Mouse (Mus musculus) heart, postnatal 0 days (tissue): ENCODE results near the gene Top2b. TPM values are rescaled to one million over a fixed set of nuclear protein-coding genes. Genes with fewer than 3 reads are reported as not detected.

Source experiments
- ATAC-seq: fragments of 200-750 bp; cut with Nextera tagmentation; 2 replicates; pipeline ENCODE4 v1.8.0; 2017; ENCODE audit warnings: low read depth, moderate number of reproducible peaks, moderate library complexity; ENCODE audit not compliant: insufficient read depth
- DNase-seq: peaks from one replicate; pipeline ENCODE4 v3.0.0-alpha.2; 2016; ENCODE audit warnings: low spot score
- H3K27ac ChIP-seq: fragments of 300-500 bp; sonication (generic); 2 replicates; pipeline ENCODE4 v1.5.1; 2014; ENCODE audit warnings: low read depth, mild to moderate bottlenecking
- H3K27me3 ChIP-seq: fragments of 300-500 bp; sonication (generic); 2 replicates; pipeline ENCODE4 v1.6.1; 2014; ENCODE audit warnings: low read length, mixed read lengths; ENCODE audit not compliant: control insufficient read depth, insufficient read depth
- H3K36me3 ChIP-seq: fragments of 300-500 bp; sonication (generic); replicated peaks from 2 replicates; pipeline ENCODE4 v1.6.1; 2014; ENCODE audit warnings: low read length, mixed read lengths; ENCODE audit not compliant: control insufficient read depth, insufficient read depth
- H3K4me1 ChIP-seq: fragments of 300-500 bp; sonication (generic); 2 replicates; pipeline ENCODE4 v1.6.1; 2014; ENCODE audit warnings: antibody characterized with exemption; ENCODE audit not compliant: control insufficient read depth, insufficient read depth
- H3K4me2 ChIP-seq: fragments of 300-500 bp; sonication (generic); 2 replicates; pipeline ENCODE4 v1.6.1; 2014; ENCODE audit warnings: low read depth, mild to moderate bottlenecking, low read length, moderate library complexity
- H3K4me3 ChIP-seq: fragments of 300-500 bp; sonication (generic); 2 replicates; pipeline ENCODE4 v1.5.1; 2014; ENCODE audit warnings: low read depth, low read length
- H3K9ac ChIP-seq: fragments of 300-500 bp; sonication (generic); replicated peaks from 2 replicates; pipeline ENCODE4 v1.6.1; 2014; ENCODE audit warnings: low read depth, low read length, mixed read lengths
- H3K9me3 ChIP-seq: fragments of 300-500 bp; sonication (generic); replicated peaks from 2 replicates; pipeline ENCODE4 v1.6.1; 2016; ENCODE audit warnings: low read length; ENCODE audit not compliant: control insufficient read depth
- CTCF ChIP-seq: IDR thresholded peaks from 2 replicates; pipeline ENCODE4 v1.5.1; 2016; ENCODE audit warnings: antibody characterized with exemption, control low read depth, low read depth
- EP300 ChIP-seq: IDR thresholded peaks from 2 replicates; pipeline ENCODE4 v1.6.1; 2016; ENCODE audit warnings: antibody characterized with exemption, low read depth
- WGBS: fragments of 180-500 bp; shearing (Covaris S2); extraction: QIAGEN DNeasy Blood & Tissue Kit; methylation state at CpG from one replicate; pipeline ENCODE4 v1.1.7; 2014; 5-methylcytosine and 5-hydroxymethylcytosine counted together
- polyA plus RNA-seq: library from polyadenylated mRNA; unstranded; fragments of >200 nt; fragmentation: Nextera tagmentation; extraction: Ambion mirVana; gene quantifications from 2 replicates; pipeline ENCODE4 v1.2.1, GENCODE M21; 2015
- total RNA-seq: library from RNA; depleted of rRNA; stranded (reverse); fragments of >200 nt; gene quantifications from 2 replicates; pipeline ENCODE4 v1.2.3, GENCODE M21; 2014; ENCODE audit warnings: low replicate concordance

Gene Top2b
- total and polyA plus RNA-seq, 2 experiments from 2014 or later, result 19.8 to 36.2 TPM

DNA sequence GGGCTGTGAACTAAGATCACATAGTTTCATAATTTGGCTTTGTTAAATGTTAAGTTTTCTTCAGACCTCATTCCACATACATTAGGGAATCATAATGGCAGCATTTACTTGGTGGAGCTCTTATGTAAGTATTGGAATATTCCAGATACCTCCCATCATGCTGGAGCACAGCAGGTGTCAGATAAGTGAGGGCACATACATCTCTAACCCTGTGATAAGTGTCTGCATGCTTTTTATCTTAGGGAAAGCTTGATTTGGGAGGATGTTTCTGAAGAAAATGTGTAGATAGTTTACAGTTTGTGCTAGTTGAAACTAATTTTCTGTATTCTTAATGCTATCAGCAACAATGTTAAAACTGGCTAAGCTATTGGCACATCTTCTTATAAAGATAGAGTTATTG, 8.2 kb downstream of the Top2b start:
- ATAC-seq, result no peak
- H3K36me3 ChIP-seq, result no peaks in the 10 kb centered on the region

DNA sequence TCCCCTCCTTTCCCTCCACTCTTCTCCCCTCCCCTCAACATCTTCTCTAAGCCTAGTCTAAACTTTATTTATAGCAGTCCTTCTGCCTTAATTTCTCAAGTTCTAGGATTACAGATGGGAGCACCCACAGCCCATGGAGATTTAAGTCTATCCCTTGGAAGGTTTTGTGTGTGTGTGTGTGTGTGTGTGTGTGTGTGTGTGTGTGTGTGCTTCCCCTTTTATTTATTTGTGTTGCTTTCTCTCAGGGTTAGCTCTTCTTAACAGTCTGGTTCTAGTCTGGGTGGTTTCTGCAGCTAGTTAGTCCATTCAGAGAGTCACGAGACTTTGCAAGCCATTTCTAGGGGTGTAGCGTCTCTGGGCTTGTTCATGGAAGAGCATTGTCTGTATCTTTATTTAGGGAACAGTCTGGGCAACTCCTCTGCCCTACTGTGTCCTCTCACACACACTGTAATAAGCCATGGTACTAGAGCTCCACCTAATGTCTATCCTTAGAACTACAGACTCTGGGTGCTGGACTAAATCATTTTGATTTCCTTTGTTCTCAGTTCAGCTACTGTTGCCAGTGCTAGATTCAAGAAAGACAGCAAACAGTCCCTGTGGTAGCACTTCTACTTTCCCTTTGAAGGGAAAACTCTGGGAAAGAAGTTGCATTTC, 15.1 kb downstream of the Top2b start:
- Histone ChIP-seq H3K4me1 (0 out of 2 replicates have a peak, but pooled peaks cover 4% of the 10 kb centered on the region), H3K4me2 (no peak overlapping the region), H3K4me3 (no peak overlapping the region), H3K9ac (no peak overlapping the region), H3K27ac (no peak overlapping the region), H3K36me3 (no peaks in the 10 kb centered on the region), H3K9me3 (no peaks in the 10 kb centered on the region), H3K27me3 (no peaks in the 10 kb centered on the region)
- 4% methylated on average over 2 of the region's 2 CpGs for WGBS
- peak; percentile 87 for ATAC-seq
- no peak for TF ChIP-seq EP300
- peak; percentile 94 for TF ChIP-seq CTCF
- peak; percentile 78 for DNase-seq

More for the DNA sequence above, 8.2 kb downstream of the Top2b start:
- Histone ChIP-seq H3K9ac (no peak overlapping the region), H3K4me3 (no peak overlapping the region), H3K4me1 (no peaks in the 10 kb centered on the region; the same call in 1 of the 2 replicates), H3K27ac (no peak overlapping the region), H3K9me3 (no peaks in the 10 kb centered on the region), H3K4me2 (no peak overlapping the region; the same call in 1 of the 2 replicates), H3K27me3 (no peaks in the 10 kb centered on the region)
- no peak for DNase-seq
- TF ChIP-seq CTCF, result no peak
- no peak for TF ChIP-seq EP300

DNA sequence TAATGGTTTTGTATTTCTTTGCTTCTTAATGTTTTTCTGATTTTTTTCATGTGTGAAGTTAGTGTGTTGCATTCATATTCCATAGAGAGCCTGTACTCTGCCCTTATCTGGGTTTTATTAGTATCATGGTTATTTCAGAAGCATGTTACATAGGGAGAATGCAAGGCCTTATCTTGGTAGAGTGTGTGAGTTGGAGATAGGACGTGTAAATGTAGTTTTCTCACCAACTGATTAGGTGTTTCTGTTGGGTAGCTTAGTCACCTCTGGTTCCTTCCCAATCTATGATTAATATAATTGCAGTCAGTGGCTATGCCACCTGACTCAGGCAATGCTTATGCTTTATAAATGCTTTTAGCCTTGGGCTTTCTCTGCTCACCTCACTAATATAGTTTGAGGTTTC, 19.8 kb downstream of the Top2b start:
- Histone ChIP-seq H3K9me3 (no peaks in the 10 kb centered on the region), H3K9ac (no peak overlapping the region), H3K27ac (no peak overlapping the region), H3K4me2 (no peak overlapping the region), H3K4me3 (no peak overlapping the region), H3K27me3 (no peaks in the 10 kb centered on the region), H3K4me1 (0 out of 2 replicates have a peak, but pooled peaks cover 2% of the 10 kb centered on the region), H3K36me3 (peaks cover 8% of the 10 kb centered on the region; the same call in 1 of the 2 replicates)
- whole genome bisulfite sequencing, result 24% methylated on average over 1 of the region's 1 CpGs
- no peak for DNase-seq
- TF ChIP-seq CTCF (no peak), EP300 (no peak)
- ATAC-seq, result no peak

DNA sequence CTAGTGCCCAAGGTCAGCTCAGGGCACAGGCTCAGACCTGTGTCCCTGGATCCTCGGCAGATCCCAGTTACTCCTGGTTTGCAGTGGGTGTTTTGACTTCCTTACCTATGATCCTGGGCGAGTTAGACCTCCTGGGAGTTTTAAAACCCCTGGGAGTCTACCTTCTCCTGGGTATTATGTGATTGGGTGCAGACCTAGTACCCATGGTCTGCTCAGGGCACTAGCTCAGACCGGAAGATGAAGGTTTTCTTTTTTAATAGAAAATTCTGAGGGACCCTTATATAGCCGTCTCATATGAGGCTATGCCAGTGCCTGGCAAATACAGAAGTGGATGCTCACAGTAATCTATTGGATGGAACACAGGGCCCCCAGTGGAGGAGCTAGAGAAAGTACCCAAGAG, 40.2 kb downstream of the Top2b start:
- WGBS, result 92% methylated on average over 4 of the region's 4 CpGs
- no peak for DNase-seq
- H3K4me2 ChIP-seq, result no peak overlapping the region
- H3K27ac ChIP-seq, result no peak overlapping the region
- TF ChIP-seq CTCF (no peak), EP300 (no peak)
- H3K4me1 ChIP-seq, result no peaks in the 10 kb centered on the region
- H3K36me3 ChIP-seq, result peaks cover 28% of the 10 kb centered on the region
- no peak overlapping the region for H3K4me3 ChIP-seq
- H3K9me3 ChIP-seq, result no peaks in the 10 kb centered on the region
- ATAC-seq, result no peak
- no peaks in the 10 kb centered on the region for H3K27me3 ChIP-seq
- H3K9ac ChIP-seq, result no peak overlapping the region

DNA sequence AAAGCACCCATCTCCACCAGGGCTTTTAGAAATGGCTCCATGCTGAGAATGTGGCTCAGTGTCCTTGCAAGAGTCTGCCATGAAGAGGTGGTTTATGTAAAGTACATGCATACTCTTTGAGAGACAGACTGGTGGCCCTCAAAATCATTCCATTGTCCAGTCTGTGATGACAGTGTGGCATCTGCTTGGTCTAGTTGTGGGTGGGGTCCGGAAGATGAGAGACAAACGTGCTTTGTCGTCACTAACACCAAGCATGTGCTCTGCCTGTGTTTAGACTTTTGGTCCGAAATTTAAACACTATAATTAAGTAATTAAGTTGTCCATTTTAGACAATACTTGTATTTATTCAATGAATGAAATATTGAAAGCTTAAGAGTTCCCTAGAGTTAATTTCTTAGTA, 49.2 kb downstream of the Top2b start:
- Histone ChIP-seq H3K36me3 (peaks cover 51% of the 10 kb centered on the region), H3K9ac (no peak overlapping the region), H3K27ac (no peak overlapping the region), H3K4me3 (no peak overlapping the region), H3K27me3 (no peaks in the 10 kb centered on the region), H3K4me2 (no peak overlapping the region), H3K4me1 (no peaks in the 10 kb centered on the region), H3K9me3 (no peaks in the 10 kb centered on the region)
- DNase-seq (no peak), ATAC-seq (no peak)
- no peak for TF ChIP-seq EP300
- TF ChIP-seq CTCF, result no peak
- WGBS, result 87% methylated on average over 4 of the region's 4 CpGs

DNA sequence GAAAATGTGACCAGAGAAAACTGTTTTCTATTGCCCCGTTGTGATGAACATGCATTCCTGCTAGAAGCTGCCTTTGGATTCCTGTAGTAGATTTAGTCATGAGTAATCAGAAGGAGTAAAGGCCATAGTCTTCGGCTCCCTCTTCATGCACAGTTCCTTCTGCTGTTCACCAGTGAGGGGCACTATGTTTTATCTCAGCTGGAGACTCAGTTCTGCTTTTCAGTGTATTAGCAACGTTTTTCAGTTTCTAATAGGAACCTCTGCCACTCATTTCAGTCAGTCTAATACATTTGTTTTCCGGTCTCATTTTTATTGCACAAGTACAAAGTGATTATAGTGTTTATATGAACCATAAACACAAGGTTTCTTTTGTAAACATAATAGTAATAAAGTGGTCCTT, 62.6 kb downstream of the Top2b start:
- no peaks in the 10 kb centered on the region for H3K27me3 ChIP-seq
- no peaks in the 10 kb centered on the region for H3K9me3 ChIP-seq
- TF ChIP-seq CTCF, result no peak
- ATAC-seq (no peak), DNase-seq (no peak)
- peaks cover 57% of the 10 kb centered on the region for H3K36me3 ChIP-seq
- 80% methylated on average over 4 of the region's 4 CpGs for WGBS
- no peak overlapping the region for H3K27ac ChIP-seq
- no peaks in the 10 kb centered on the region for H3K4me1 ChIP-seq
- no peak overlapping the region for H3K4me3 ChIP-seq
- no peak overlapping the region for H3K9ac ChIP-seq
- H3K4me2 ChIP-seq, result no peak overlapping the region
